Mouse (Mus musculus) layer of hippocampus, adult 9-11 months (tissue): ENCODE data around the gene Tmem53.
"Not testable (repeated sequence)": the region's sequence is repeated elsewhere in the genome, so short reads cannot be mapped to it uniquely, and the experiment has no call there.

ENCODE experiments used
- DNase-seq: peaks from one replicate; pipeline ENCODE4 v3.0.0; 2022

The Tmem53 gene

DNA sequence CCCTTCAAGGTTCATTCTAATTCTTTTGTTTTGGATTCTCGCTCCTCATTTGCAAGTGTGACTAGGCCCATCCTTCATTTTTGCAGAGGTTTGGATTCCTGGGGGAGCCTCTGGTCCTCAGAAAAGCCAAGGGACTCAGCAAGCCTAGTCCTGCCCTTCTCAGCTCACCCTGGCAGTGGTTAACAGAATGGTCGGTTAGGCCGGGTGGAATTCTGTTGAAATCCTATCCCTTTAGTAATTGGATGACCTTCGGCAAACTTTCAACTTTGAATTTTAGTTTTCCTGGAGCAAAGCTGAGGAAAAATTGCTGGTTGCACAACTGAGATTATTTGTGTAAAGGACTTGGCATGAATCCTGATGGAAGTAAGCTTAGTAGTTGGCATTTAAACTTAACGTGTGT is 600 bp downstream of the Tmem53 start:
- DNase-seq: no peak

DNA sequence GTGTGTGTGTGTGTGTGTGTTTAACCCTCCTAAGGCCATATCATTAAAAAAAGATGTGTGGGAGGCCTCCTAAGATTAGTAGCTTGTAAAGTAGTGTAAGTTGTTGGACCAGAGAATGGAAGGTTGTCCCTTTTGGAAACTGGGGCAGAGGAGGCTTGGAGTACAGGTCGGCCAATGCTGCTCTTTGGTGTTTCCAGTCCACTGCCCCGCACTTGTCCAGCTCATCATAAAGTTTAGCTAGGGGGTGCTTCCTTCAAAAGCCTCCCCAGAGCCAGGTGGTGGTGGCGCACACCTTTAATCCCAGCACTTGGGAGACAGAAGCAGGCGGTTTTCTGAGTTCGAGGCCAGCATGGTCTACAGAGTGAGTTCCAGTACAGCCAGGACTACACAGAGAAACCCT is 1.0 kb downstream of the Tmem53 start:
- no peak for DNase-seq

- no peak for DNase-seq
Observed at GRCm38 (mm10) chr4:117253218-117254016, 1.7 kb downstream of the Tmem53 start.

GRCm38 (mm10) chr4:117254017-117254627 is 2.4 kb downstream of the Tmem53 start:
- no peak for DNase-seq

DNA sequence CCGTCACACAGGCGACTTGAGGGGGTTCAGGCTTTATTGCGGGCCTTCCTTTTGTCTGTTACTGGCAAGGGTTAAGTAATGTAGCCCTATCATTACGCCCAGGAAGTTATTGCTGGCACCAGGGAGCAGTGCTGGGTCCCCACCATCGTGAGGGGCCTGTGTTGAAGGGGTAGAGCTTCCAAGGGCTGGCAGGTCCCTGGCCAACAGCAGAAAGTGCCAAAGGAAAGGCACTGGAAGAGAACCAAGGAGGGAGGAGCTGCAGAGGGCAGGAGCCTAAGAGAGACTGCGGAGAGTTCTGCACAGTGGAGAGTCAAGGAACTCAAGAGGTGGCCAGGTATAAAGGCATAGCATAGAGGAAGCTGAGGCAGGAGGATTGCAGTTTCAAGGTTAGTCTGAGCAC is 2.9 kb downstream of the Tmem53 start:
- DNase-seq: no peak

- not testable (repeated sequence) for DNase-seq
Observed at GRCm38 (mm10) chr4:117259909-117260308, 8.2 kb downstream of the Tmem53 start.

GRCm38 (mm10) chr4:117261222-117261621 is 9.5 kb downstream of the Tmem53 start:
- no peak for DNase-seq

GRCm38 (mm10) chr4:117262101-117262913 is 10.6 kb downstream of the Tmem53 start:
- DNase-seq: no peak

DNA sequence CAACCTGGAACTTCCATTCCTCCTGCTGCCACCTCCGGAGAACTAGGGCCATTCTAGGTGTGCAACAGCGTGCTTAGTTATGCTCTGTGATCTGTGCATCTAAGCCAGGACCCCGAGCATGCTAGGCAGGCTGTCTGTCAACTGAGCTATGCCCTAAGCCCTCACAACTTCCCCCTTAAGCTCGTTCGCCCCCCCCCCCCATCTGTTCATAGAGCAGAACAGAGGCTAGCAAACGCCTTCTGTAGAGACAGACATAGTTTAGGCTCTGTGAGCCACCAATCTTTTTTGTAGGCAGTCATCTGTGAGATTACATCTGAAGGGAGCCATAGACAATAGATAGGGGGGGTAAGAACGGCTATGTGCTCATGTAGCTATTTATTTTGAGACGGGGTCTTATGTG is 11.2 kb downstream of the Tmem53 start:
- no peak for DNase-seq

DNA sequence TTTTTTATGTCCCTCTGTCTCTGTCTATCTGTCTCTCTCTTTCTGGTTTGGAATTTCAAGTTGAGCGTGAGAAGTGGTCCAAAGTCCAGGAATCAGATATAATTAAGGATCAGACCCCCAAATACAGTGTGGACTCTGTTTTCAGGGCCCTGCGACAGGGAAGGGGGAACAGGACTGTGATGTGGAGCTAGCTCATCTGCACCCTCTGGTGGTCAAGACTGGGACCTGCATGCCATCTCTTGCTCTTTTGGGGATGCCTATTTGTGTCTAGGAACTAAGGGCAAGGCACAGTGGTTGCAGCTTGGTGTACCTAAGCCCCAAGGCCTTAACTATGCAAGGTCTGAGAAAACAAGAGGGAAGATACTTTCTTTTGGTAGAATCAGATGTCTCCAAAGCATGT is 15.5 kb downstream of the Tmem53 start:
- DNase-seq: peak; percentile 73

GRCm38 (mm10) chr4:117267831-117268437 is 16.2 kb downstream of the Tmem53 start:
- no peak for DNase-seq

- peak; percentile 63 for DNase-seq
Observed at GRCm38 (mm10) chr4:117270278-117270677, 18.5 kb downstream of the Tmem53 start.

DNA sequence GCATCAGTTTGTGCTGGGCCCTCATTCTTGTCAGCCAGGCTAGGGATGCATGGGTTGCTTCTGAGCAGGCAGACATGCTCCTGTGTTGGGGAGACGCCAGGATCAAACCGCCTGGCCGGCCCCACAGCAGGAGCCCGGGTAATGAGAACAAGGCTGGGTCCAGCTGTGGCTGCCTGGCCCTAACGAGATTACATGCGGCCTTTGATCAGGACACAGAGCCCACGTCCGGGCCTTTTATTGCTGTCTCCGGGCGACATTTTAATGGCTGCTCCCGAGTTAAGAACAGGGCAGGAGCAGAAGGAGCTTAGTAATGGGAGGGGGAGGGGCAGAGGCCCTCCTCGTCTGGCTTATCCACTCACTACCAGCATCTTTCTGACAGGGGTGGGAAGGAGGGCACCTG is 20.7 kb downstream of the Tmem53 start:
- no peak for DNase-seq

DNA sequence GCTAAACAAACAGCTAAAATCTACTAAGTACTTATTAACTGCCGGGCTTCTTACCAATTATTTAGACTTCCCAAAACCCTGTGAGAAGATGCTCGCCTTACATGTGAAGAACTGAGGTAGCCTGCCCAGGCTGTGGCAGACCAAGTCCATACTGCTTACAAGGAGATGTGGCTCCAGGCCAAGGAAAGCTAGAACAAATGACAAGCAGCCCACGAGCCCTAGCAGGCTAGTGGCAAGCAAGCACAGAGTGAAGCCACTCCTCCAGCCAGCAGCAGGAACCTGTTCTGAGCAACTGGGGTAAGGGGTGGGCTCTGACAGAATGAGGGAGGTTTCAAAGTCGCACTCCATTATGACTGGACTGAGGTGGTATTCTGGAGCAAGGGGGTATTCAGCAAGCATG is 23.0 kb downstream of the Tmem53 start:
- no peak for DNase-seq

- DNase-seq: no peak
Observed at GRCm38 (mm10) chr4:117276281-117276711, 24.5 kb downstream of the Tmem53 start.

DNA sequence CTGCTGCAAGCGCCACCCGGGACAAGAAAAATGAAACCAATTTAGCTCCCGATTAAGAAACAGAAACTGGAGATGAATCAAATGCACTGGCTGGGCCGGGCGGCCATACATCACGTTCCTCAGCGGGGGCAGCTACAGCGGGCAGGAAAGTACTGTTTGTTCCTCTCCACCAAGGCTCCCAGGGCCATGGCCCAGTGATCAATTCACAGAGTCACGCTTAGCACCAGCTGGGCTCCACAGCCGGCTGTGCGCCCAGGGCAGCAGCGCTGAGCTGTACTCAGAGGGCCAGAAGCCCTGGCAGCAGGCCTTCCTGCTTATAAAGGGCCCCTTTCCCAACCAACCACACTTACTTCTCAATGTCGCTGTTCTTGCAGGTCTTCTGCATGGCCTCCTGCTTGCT is 25.3 kb downstream of the Tmem53 start:
- peak; percentile 62 for DNase-seq

GRCm38 (mm10) chr4:117277687-117278086 is 25.9 kb downstream of the Tmem53 start:
- no peak for DNase-seq

DNA sequence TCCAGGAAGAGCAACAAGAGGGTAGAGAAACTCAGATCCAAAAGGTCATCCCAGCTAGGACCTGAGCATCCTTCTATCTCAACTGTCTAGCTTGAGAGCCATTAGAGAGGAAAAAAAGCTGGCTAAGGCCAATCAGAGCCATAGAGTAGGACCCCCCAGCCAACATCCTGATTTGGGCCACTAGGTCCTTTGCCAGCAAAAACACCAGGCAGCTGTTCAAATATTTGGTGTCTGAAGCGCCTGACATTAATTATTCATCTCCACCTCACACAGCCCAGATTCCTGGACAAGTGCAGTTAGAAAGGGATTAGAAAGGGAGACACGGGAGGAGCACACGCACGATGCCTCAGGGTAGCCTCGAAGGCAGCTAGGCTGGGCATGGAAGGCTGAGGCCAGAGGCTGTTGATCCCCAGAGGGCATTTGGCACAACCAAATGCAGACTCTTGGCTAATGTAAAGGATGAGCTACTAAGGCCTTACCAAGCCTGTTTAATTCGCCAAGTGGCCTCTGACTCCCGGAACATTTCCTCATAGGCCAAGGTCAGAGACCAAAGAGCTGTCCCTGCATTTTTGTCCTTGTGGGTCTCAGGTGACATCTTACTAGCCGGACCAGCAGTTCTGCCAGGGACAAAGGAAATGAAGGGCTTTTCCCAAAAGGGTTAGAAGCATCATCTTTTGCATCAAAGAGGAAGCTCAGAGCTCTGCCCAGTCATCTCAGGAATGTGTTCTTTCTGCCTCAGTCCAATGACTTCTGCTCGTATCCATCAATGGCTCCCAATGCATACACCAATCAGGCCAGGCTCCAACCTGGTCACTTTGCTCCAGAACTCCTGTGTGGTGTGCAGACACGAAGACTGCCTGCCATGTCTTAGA is 26.9 kb downstream of the Tmem53 start:
- no peak for DNase-seq

DNA sequence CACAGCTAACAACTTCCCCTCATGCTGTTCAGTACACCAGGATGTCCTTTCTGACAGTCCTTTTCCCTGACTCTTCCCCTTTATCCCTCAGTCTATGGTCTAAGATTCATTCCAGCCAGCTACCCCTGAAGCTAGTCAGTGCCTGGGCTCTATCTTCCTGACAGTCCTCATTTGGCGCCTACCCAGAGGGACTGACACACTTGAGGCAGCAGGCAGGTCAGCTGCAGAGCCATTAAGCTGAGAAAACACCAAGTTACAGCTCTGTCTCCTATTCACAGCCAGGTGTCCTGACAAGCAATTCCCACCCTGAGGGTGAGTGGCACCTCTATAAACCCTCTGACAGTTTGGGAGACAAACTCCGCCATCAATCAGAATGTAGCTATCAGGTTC is 27.5 kb downstream of the Tmem53 start:
- DNase-seq: no peak

DNA sequence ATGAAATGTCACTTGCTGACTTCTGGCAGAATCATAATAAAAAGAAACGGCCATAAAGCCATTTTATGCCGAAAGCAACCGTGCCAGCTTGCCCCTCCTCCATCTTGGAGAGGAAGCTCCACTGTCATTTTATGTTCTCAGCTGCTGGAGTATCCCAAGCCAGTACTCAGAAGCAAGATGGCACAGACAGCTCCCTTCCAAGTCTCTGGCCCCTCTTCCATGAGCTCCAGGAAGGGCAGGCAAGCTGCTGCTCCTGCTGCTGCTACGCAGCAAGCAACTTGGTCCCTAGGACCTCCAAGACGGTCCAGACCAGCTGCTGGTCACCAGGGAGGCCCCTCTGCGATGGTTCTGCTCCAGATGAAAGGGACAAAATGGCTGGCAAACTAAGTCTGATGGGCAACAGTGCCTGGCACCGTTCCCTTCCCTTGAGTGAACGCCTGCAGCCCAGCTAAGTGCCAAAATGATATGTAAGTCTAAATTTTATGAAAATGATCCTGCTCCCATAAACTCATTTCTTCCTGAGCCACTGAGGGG is 28.7 kb downstream of the Tmem53 start:
- DNase-seq: no peak

DNA sequence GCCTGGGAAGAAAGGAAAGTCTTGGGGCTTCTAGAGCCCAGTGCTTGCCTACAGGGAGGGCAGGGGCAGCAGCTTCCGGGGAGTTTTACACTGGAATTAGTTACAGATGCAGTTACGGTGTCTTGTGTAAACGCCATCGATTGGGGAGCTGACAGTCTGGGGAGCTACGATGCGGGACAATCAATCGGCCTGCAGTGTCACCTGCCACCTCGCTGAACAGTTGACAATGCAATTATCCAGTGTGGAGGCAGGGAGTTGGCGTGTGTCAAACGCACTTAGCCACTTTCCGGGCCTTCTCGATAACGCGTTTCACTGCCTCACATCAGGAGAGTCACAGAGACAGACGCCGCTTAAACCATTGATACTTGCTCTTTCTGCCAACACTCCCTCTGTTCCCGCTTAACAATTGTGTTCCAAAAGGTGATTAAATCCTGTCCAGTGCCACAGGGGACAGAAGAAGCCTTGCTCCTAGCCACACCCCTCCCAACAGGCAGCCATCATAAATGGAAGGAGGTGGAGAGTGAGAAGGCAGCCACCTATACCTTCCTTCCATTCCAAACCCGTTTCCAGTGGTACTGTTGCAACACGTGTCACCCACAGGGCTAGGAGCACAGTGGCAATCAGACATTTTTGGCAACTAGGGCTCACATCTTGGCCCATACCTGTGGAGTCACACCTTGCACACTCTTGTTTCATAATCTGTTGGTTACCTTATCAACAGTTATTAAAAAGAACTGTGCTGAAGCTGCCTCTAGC is 29.5 kb downstream of the Tmem53 start:
- no peak for DNase-seq
